Mouse (Mus musculus): ENCODE data around the gene Pdpn. TPM values are rescaled to one million over a fixed set of nuclear protein-coding genes. Genes with fewer than 3 reads are reported as not detected.

The Pdpn gene
- polyA plus RNA-seq, 1 experiment from 2014 or later = 39.0 TPM

DNA sequence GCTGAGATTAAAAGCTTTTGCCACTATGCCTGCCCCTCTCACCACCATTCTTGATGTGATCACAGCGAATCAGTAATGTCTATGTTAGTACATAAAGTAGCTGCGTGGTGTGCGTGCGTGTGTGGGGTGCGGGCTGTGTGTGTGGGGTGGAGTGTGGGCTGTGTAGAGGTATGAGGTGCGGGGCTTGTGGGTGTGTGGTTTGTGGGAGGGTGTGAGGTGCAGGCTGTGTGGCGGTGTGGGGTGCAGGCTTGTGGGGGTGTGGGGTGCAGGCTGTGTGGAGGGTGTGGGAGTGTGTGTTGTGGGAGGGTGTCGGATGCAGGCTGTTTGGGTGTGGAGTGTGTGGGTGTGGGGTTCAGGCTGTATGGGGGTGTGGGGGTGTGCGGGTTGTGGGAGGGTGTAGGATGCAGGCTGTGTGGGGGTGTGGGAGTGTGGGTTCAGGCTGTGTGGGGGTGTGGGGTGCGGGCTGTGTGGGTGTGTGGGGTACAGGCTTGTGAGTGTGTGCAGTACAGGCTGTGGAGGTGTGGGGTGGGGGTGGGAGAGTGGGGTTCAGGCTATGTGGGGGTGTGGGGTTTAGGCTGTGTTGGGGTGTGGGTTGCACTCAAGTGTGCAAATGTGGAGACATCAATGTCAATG is 67.5 kb downstream of the Pdpn start:
- no peaks in the 10 kb centered on the region for H3K4me1 ChIP-seq
- peaks cover 4% of the 10 kb centered on the region; the same call in 1 of the 2 replicates for H3K9me3 ChIP-seq
- H3K27ac ChIP-seq = 0 out of 2 replicates have a peak overlapping the region, but pooled peaks have one; percentile 37
- no peaks in the 10 kb centered on the region for H3K36me3 ChIP-seq
- 94% methylated on average over 10 of the region's 10 CpGs for WGBS
- peak; percentile 74 for ATAC-seq (ENCODE audit: insufficient number of reproducible peaks, insufficient read depth, low FRiP score, low TSS enrichment)
- no peaks in the 10 kb centered on the region for H3K27me3 ChIP-seq
- H3K9ac ChIP-seq = no peak overlapping the region
- no peak overlapping the region for H3K4me2 ChIP-seq (replicated peaks)
- no peak overlapping the region for H3K4me3 ChIP-seq

DNA sequence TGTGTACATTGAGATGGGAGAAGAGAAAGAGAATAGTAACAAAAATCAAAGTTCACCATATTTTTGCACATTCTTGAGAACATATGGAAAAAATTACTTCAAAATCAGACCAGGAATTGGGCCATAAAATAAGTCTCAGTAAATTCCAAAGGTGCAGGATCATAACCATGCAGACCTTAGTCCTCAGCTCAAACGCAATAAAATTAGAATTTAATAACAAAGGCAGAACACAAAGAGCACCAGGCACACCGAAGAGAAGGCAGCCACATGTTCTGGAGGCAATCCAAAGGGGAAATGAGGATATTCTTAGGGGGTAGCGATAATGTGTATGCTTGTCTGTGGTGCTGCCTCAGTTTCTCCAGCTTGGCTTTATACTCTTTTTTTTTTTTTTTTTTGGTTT is 68.3 kb downstream of the Pdpn start:
- Histone ChIP-seq H3K4me3 (no peak overlapping the region), H3K4me1 (no peaks in the 10 kb centered on the region), H3K27ac (no peak overlapping the region), H3K4me2 (replicated peaks) (no peak overlapping the region), H3K36me3 (no peaks in the 10 kb centered on the region), H3K27me3 (no peaks in the 10 kb centered on the region), H3K9me3 (peaks cover 4% of the 10 kb centered on the region; the same call in 1 of the 2 replicates), H3K9ac (no peak overlapping the region)
- WGBS = 52% methylated on average over 3 of the region's 3 CpGs
- no peak for ATAC-seq (ENCODE audit: insufficient number of reproducible peaks, insufficient read depth, low FRiP score, low TSS enrichment)

DNA sequence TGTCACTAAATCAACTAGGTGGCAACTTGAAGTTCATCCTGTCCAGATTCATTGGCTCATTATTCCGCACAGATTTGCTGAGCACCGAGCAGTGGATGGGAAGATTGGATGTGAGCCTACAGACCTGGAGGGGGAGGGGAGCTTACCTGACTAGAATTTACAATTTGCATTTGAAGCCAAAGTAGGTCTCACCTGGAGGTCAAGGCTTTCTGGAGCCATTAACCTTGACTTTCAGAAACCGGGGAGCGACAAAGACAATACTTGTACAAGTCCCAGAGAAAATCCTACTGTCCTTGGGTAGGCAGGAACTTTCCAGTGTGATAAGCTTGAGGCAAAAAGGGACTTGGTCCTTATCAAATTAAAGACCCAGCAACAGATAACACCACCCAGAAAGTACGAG is 71.4 kb downstream of the Pdpn start:
- Histone ChIP-seq H3K4me1 (no peaks in the 10 kb centered on the region), H3K36me3 (no peaks in the 10 kb centered on the region), H3K27me3 (no peaks in the 10 kb centered on the region), H3K9ac (no peak overlapping the region), H3K9me3 (no peaks in the 10 kb centered on the region), H3K4me2 (replicated peaks) (no peak overlapping the region), H3K4me3 (no peak overlapping the region), H3K27ac (no peak overlapping the region)
- no peak for ATAC-seq (ENCODE audit: insufficient number of reproducible peaks, insufficient read depth, low FRiP score, low TSS enrichment)
- 71% methylated on average over 5 of the region's 5 CpGs for WGBS

DNA sequence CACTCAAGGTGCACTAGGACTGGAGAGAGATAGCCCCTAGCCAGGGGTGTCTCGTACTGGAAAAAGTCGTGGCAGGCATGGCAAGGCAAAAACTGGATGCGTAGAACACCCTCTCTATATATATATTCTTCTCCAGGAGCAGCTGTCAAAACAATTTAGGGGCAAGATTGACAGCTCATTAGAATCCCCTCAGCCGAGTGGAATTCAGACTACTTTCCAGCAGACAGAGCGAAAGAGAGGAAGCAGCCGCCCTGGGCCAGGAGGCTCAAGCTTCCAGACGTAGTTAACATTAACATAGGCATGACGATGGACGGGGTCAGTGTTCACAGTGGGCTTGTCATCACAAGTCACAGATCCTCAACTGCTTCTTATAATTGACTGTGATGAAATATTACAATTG is 73.5 kb downstream of the Pdpn start:
- 25% methylated on average over 9 of the region's 9 CpGs for WGBS
- H3K4me3 ChIP-seq = no peak overlapping the region

DNA sequence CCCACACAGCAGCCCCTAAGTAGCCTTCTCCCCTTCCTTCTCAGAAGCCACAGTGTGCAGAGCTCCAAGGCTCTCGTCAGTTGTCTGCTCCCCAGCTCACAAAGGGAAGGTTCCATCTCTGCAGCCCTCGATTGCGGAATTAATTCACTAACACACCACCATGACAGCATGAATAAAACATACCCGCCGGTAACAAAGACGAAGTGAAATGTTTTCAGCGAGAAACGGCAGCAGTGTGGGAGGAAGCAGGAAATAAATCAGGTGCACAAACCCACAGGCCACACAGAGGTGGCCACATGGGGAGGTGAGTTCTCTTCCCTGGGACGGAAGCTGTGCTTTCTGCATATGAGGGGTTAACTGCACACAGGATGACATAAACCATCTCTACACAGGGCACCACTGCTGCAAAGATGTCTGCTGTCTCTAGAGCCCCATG is 80.0 kb downstream of the Pdpn start:
- H3K36me3 ChIP-seq = no peaks in the 10 kb centered on the region
- WGBS = 63% methylated on average over 9 of the region's 9 CpGs
- H3K9ac ChIP-seq = no peak overlapping the region
- ATAC-seq (ENCODE audit: insufficient number of reproducible peaks, insufficient read depth, low FRiP score, low TSS enrichment) = no peak
- no peaks in the 10 kb centered on the region for H3K4me1 ChIP-seq
- no peaks in the 10 kb centered on the region for H3K27me3 ChIP-seq
- no peak overlapping the region for H3K27ac ChIP-seq
- no peaks in the 10 kb centered on the region for H3K9me3 ChIP-seq
- H3K4me2 ChIP-seq (replicated peaks) = no peak overlapping the region
- H3K4me3 ChIP-seq = no peak overlapping the region

More for the DNA sequence above, 73.5 kb downstream of the Pdpn start:
- H3K4me1 ChIP-seq = no peaks in the 10 kb centered on the region
- H3K4me2 ChIP-seq (replicated peaks) = no peak overlapping the region
- H3K27ac ChIP-seq = no peak overlapping the region
- no peaks in the 10 kb centered on the region for H3K36me3 ChIP-seq
- no peaks in the 10 kb centered on the region for H3K27me3 ChIP-seq
- no peak for ATAC-seq (ENCODE audit: insufficient number of reproducible peaks, insufficient read depth, low FRiP score, low TSS enrichment)
- H3K9ac ChIP-seq = no peak overlapping the region
- H3K9me3 ChIP-seq = no peaks in the 10 kb centered on the region

DNA sequence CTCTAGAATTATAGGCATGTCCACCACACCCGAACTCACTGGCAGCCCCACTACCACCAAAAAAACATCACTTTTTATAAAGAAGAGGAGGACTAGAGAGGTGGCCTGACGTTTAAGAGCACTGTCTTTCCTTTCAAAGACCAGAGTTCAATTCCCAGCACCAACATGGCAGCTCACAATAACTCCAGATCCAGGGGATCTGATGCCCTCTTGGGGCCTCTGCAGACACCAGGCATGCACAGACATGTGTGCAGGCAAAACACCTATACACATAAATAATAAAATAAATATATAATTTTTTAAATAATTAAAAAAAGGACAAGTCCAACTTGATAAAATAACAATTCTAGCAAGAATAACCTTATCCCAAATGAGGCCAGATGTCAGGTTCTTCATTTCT is 80.5 kb downstream of the Pdpn start:
- no peak overlapping the region for H3K27ac ChIP-seq
- no peaks in the 10 kb centered on the region for H3K27me3 ChIP-seq
- no peaks in the 10 kb centered on the region for H3K9me3 ChIP-seq
- no peaks in the 10 kb centered on the region for H3K4me1 ChIP-seq
- H3K9ac ChIP-seq = no peak overlapping the region
- WGBS = 85% methylated on average over 2 of the region's 2 CpGs
- no peak overlapping the region for H3K4me3 ChIP-seq
- no peaks in the 10 kb centered on the region for H3K36me3 ChIP-seq
- no peak overlapping the region for H3K4me2 ChIP-seq (replicated peaks)
- ATAC-seq (ENCODE audit: insufficient number of reproducible peaks, insufficient read depth, low FRiP score, low TSS enrichment) = no peak

Other genes starting within 250 kb of the Pdpn start
- gene Prdm2, start 86.6 kb downstream of the Pdpn start, polyA plus RNA-seq (2016; fragmentation: Nextera tagmentation; extraction: Ambion mirVana) = 15.9 and 16.6 TPM in 2 replicates
- 0.40 and 0.43 TPM in 2 replicates for gene Lrrc38, start 50.2 kb upstream of the Pdpn start, polyA plus RNA-seq (2016; fragmentation: Nextera tagmentation; extraction: Ambion mirVana)
- not detected in 2 replicates for gene Pramel1, start 94.9 kb upstream of the Pdpn start, polyA plus RNA-seq (2016; fragmentation: Nextera tagmentation; extraction: Ambion mirVana)
- 25.4 and 25.5 TPM in 2 replicates for gene Pramef8, start 112.9 kb upstream of the Pdpn start, polyA plus RNA-seq (2016; fragmentation: Nextera tagmentation; extraction: Ambion mirVana)
- gene Oog4, start 150.8 kb upstream of the Pdpn start, polyA plus RNA-seq (2016; fragmentation: Nextera tagmentation; extraction: Ambion mirVana) = not detected in 2 replicates
- gene Gm13043, start 211.8 kb upstream of the Pdpn start, polyA plus RNA-seq (2016; fragmentation: Nextera tagmentation; extraction: Ambion mirVana) = not detected in 2 replicates
- gene Gm13040, start 236.4 kb upstream of the Pdpn start, polyA plus RNA-seq (2016; fragmentation: Nextera tagmentation; extraction: Ambion mirVana) = not detected in 2 replicates

Measured in embryonic facial prominence, embryonic 12.5 days (tissue).